Mouse (Mus musculus): ENCODE measurements around the gene Carns1. TPM values are rescaled to one million over a fixed set of nuclear protein-coding genes. Genes with fewer than 3 reads are reported as not detected.

Gene Carns1
- total RNA-seq, 1 experiment from 2014 or later = 3.5 TPM

- no peak for ATAC-seq (replicated peaks; ENCODE audit: low read depth, poor library complexity, severe bottlenecking)
Measured at GRCm38 (mm10) chr19:4118350-4118749, 56.9 kb downstream of the Carns1 start.

- ATAC-seq (replicated peaks; ENCODE audit: low read depth, poor library complexity, severe bottlenecking) = no peak
Measured at GRCm38 (mm10) chr19:4117006-4117405, 58.3 kb downstream of the Carns1 start.

DNA sequence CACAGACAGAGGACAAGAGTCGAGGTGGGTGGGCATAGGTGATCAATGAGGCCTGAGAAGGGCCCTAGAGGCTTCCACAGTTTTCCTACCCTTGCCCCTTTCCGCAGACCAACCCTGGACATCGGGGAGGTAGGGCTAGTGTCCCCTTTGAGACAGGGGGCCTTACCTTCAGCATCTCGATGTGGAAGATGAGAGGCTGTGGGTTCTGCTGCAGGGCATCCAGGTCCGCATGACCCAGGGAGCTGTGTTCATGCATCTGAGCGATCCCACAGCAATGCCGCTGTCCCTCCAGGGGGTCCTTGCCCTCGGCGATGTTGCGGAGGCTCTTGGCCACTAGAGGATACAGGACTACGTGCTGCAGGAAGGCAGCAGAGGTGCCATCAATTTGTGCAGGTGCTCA lies 59.5 kb downstream of the Carns1 start:
- ATAC-seq (replicated peaks; ENCODE audit: low read depth, poor library complexity, severe bottlenecking) = no peak

DNA sequence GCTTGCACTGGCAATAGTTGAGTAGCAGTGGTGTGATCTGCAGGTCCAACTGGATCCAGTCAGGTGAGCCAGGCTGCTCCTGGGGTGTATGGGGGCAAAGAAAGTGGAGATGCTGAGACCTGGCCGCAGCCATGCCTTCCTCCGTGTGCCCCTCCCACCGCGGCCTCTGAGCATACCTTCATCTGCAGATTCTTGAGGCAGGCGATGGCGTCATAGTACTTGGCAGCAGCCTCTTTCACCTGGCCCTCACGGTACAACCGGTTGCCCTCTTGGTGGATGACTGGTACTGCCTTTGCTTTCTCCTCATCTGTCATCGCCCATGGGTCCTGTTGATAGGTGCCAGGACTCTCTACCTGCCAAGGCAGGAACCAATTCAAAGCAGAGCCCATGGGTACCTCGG lies 60.1 kb downstream of the Carns1 start:
- no peak for ATAC-seq (replicated peaks; ENCODE audit: low read depth, poor library complexity, severe bottlenecking)

GRCm38 (mm10) chr19:4114551-4114950 lies 60.7 kb downstream of the Carns1 start:
- no peak for ATAC-seq (replicated peaks; ENCODE audit: low read depth, poor library complexity, severe bottlenecking)

Other genes with a start within 250 kb of the Carns1 start
- gene Aldh3b1, start 245.7 kb downstream of the Carns1 start, total RNA-seq (2017) = 1.6 and 3.2 TPM in 2 replicates
- gene Unc93b1, start 240.3 kb downstream of the Carns1 start, total RNA-seq (2017) = 83.0 and 99.7 TPM in 2 replicates
- gene Aldh3b3, start 216.8 kb downstream of the Carns1 start, total RNA-seq (2017) = 0.41 TPM in 1 of 2 replicates, not detected in the other
- gene Aldh3b2, start 203.2 kb downstream of the Carns1 start, total RNA-seq (2017) = 0.59 TPM in 1 of 2 replicates, not detected in the other
- 2.1 and 5.4 TPM in 2 replicates for gene Acy3, start 188.9 kb downstream of the Carns1 start, total RNA-seq (2017)
- not detected in 2 replicates for gene Tbx10, start 182.7 kb downstream of the Carns1 start, total RNA-seq (2017)
- 7.9 and 22.1 TPM in 2 replicates for gene Nudt8, start 174.9 kb downstream of the Carns1 start, total RNA-seq (2017)
- gene Gm49405, start 174.9 kb downstream of the Carns1 start, total RNA-seq (2017) = 0.10 and 1.4 TPM in 2 replicates
- 0.41 and 3.6 TPM in 2 replicates for gene Doc2g, start 172.2 kb downstream of the Carns1 start, total RNA-seq (2017)
- 199 and 200 TPM in 2 replicates for gene Ndufv1, start 162.7 kb downstream of the Carns1 start, total RNA-seq (2017)
- gene Gstp1, start 137.5 kb downstream of the Carns1 start, total RNA-seq (2017) = 82.5 and 95.6 TPM in 2 replicates
- gene Gstp2, start 129.5 kb downstream of the Carns1 start, total RNA-seq (2017) = 0.69 and 8.6 TPM in 2 replicates
- 8.7 and 10.7 TPM in 2 replicates for gene Gstp3, start 115.9 kb downstream of the Carns1 start, total RNA-seq (2017)
- gene Cabp2, start 93.9 kb downstream of the Carns1 start, total RNA-seq (2017) = not detected in 2 replicates
- gene Cdk2ap2, start 78.3 kb downstream of the Carns1 start, total RNA-seq (2017) = 20.3 and 22.3 TPM in 2 replicates
- gene Pitpnm1, start 75.5 kb downstream of the Carns1 start, total RNA-seq (2017) = 8.6 and 9.0 TPM in 2 replicates
- 20.6 and 55.9 TPM in 2 replicates for gene Aip, start 49.6 kb downstream of the Carns1 start, total RNA-seq (2017)
- not detected in 2 replicates for gene Gpr152, start 35.7 kb downstream of the Carns1 start, total RNA-seq (2017)
- not detected in 2 replicates for gene Cabp4, start 31.4 kb downstream of the Carns1 start, total RNA-seq (2017)
- gene Coro1b, start 26.9 kb downstream of the Carns1 start, total RNA-seq (2017) = 90.1 and 104 TPM in 2 replicates
- 140 and 184 TPM in 2 replicates for gene Ptprcap, start 21.9 kb downstream of the Carns1 start, total RNA-seq (2017)
- gene Rps6kb2, start 12.1 kb downstream of the Carns1 start, total RNA-seq (2017) = 15.9 and 16.4 TPM in 2 replicates
- gene Tbc1d10c, start 15.8 kb upstream of the Carns1 start, total RNA-seq (2017) = 25.8 and 34.7 TPM in 2 replicates
- gene Ppp1ca, start 16.6 kb upstream of the Carns1 start, total RNA-seq (2017) = 450 and 486 TPM in 2 replicates
- gene Rad9a, start 26.2 kb upstream of the Carns1 start, total RNA-seq (2017) = 10.7 and 20.5 TPM in 2 replicates
- gene Clcf1, start 38.8 kb upstream of the Carns1 start, total RNA-seq (2017) = 2.0 and 5.0 TPM in 2 replicates
- gene AC109138.7, start 38.9 kb upstream of the Carns1 start, total RNA-seq (2017) = not detected in 2 replicates
- gene Pold4, start 56.4 kb upstream of the Carns1 start, total RNA-seq (2017) = 64.3 and 74.0 TPM in 2 replicates
- gene Ssh3, start 93.7 kb upstream of the Carns1 start, total RNA-seq (2017) = 13.6 and 22.7 TPM in 2 replicates
- 0.58 and 3.7 TPM in 2 replicates for gene Ankrd13d, start 107.7 kb upstream of the Carns1 start, total RNA-seq (2017)
- gene Grk2, start 130.7 kb upstream of the Carns1 start, total RNA-seq (2017) = 186 and 204 TPM in 2 replicates
- 73.3 and 90.3 TPM in 2 replicates for gene Kdm2a, start 222.8 kb upstream of the Carns1 start, total RNA-seq (2017)